Mouse (Mus musculus) common myeloid progenitor, adult 5-6 weeks (primary cell): Measurements from ENCODE around the gene Rgp1. TPM values are rescaled to one million over a fixed set of nuclear protein-coding genes. Genes with fewer than 3 reads are reported as not detected.

Source experiments
- ATAC-seq: replicated peaks from 2 replicates; pipeline ENCODE4 v1.8.0; 2016; ENCODE audit warnings: low read depth, mild to moderate bottlenecking, moderate TSS enrichment, inconsistent platforms; ENCODE audit not compliant: poor library complexity, severe bottlenecking
- total RNA-seq: library from RNA; stranded (forward); fragments of 200-1000, 187-1606 nt; gene quantifications from 2 replicates; pipeline ENCODE4 v1.2.3, GENCODE M21; 2017

The Rgp1 gene
- total RNA-seq, 1 experiment from 2014 or later, result 14.4 TPM

GRCm38 (mm10) chr4:43561997-43562768 is 16.3 kb upstream of the Rgp1 start, which contains the start of the genes Creb3 and Tln1:
TSS of gene Creb3 (plus strand) at chr4:43562332.
TSS of gene Tln1 (minus strand) at chr4:43562691.
- peak; percentile 70 for ATAC-seq

DNA sequence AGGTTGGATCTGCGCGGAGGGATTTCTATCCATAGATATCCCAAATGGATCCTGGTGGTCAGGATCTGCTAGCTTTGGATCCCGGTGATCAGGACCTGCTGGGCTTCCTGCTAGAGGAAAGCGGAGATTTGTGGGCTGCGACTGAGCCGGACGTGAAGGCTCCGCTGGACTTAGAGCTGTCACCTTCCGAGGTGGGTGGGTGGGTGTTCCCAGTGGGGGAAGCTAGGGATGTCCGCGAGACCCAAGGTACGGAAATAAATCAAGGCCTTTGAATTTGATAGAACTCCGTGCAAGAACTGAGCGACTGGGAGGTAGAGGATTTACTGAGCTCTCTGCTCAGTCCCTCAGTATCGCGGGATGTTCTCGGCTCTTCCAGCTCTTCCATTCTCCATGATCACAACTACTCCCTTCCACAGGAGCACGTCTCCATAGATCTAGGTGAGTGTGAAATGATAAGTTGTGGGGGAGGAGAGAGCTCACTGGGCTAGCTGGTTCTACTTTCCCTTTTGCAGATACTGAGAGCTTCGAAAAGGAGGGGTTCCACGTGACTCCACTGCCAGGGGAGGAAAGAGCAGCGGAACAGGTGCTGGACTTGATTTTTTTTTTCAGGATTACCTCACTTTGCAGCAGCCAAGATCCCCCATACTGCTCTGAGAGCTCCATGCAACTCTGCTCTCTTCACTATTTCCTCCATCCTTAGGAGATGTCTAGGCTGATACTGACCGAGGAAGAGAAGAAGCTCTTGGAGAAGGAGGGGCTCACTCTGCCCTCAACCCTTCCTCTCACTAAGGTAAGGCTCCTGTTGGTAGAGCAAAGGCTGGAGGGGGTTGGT is 15.5 kb upstream of the Rgp1 start:
- no peak for ATAC-seq

- ATAC-seq, result no peak
Measured at GRCm38 (mm10) chr4:43563601-43563875, 15.0 kb upstream of the Rgp1 start.

GRCm38 (mm10) chr4:43564231-43564630 is 14.3 kb upstream of the Rgp1 start:
- no peak for ATAC-seq

DNA sequence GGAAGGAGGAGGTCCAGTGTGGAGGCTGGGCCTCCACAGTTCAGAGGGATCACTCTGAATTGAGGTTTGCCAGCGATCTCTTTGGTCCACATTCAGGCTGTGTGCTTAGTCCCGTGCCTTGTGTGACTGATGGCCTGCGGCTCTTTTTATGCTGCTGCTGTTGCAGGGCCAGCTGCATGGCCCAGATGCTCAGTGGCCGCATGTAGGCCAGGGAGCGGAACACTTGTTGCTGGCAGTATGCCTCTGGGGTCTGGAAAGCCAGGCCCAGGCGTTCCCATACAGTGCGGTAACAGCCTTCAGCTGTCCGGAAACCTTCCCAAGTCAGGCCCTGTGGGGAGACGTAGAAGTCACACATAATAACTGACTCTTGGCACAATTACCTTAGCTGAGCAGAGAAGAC is 11.4 kb upstream of the Rgp1 start:
- ATAC-seq, result no peak

GRCm38 (mm10) chr4:43571395-43572045 is 7.0 kb upstream of the Rgp1 start:
- ATAC-seq, result no peak

- ATAC-seq, result no peak
Measured at GRCm38 (mm10) chr4:43573561-43573960, 5.0 kb upstream of the Rgp1 start.

GRCm38 (mm10) chr4:43575356-43575755 is 3.2 kb upstream of the Rgp1 start:
- no peak for ATAC-seq

GRCm38 (mm10) chr4:43577237-43577881 is 1.2 kb upstream of the Rgp1 start:
- ATAC-seq, result no peak

GRCm38 (mm10) chr4:43579256-43579655 is 741 bp downstream of the Rgp1 start:
- peak; percentile 6; the same call in 1 of the 2 replicates for ATAC-seq

GRCm38 (mm10) chr4:43579731-43580130 is 1.2 kb downstream of the Rgp1 start:
- no peak for ATAC-seq

DNA sequence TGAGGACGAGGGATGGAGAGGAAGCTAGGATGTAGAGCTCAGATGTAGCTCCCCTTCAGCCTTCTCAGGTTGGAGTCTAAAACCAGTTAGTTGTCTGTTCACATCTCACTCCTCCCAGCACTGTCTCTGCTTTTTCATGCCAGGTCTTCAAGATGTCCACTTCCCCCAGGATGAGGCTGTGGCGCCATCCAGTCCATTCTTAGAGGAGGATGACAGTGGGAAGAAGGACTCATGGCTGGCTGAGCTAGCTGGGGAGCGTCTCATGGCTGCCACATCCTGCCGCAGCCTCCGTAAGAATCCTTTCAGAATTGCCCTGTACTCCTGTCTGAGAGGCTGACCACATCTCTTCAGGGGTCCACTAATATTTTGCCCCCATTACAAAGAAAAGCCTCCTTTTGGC is 2.2 kb downstream of the Rgp1 start:
- no peak for ATAC-seq

- ATAC-seq, result no peak
Measured at GRCm38 (mm10) chr4:43581381-43581780, 2.9 kb downstream of the Rgp1 start.

- no peak for ATAC-seq
Measured at GRCm38 (mm10) chr4:43582241-43582640, 3.7 kb downstream of the Rgp1 start.

GRCm38 (mm10) chr4:43583421-43583820 is 4.9 kb downstream of the Rgp1 start:
- no peak for ATAC-seq

DNA sequence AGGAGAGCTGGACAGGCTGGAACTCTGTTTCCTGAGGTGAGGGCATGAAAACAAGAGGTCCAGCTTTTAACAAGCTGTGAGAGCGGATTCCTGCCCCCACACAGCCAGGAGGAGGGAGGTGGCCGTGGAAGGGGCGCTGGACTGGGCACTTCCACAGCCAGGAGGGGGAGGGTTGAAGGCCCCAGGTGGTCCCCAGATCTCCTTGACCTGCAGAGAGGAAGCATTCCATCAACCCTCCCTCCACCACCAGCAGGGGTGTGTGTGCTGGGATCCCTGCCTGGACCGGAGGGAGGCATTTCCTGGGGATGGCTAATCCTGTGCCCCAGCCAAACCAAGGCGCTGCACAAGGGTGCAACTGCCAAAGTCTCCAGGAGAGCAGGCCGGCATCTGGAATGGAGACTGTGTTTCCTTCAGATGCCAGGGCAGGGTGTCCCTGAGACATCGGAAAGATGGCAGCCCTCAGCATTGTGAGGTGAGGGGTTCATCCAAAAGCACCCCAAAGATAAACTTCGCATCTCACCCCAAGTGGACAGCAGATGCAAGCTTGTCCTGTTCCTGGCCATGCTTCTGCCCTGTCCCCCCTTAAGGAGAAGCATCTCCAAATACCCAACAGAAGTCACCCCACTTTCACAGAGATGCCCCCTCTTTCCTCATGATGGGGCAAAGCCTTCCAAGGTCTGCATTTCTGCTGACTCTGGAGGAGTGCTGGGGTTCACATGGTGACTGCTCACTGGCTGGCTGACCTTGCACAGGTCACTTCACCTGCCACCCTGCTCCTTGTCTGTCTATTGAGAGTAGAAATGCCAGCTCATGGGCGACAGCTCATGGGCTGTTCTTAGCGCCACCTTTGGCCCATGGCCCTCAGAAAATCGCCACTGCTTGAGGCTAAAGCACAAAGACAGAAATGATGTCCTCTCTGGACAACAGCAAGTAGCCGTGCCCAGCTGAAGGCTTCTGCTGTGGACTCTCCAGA is 6.2 kb downstream of the Rgp1 start, which contains the start of gene Msmp:
TSS of gene Msmp (minus strand) at position 51 of the 973 bp plus-strand sequence.
- no peak for ATAC-seq

DNA sequence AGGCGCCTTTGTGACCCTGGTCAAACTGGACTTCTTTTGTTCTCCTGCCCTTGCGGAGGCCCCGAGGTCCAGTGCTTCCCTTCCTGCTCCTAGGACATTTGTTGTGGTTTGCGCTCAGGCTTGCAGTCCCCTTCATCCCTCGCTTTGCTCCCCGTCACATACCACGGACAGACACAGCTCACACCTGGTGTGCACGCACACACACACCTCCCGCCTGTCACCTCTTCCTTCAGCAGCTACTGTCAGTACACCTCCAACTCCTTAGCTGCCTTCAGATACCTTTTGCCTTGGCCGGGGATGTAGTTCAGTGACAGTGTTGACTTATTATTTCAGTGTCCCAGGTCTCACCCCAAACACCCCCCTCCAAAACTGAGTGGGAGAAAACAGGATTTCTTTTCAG is 7.2 kb downstream of the Rgp1 start:
- no peak for ATAC-seq

DNA sequence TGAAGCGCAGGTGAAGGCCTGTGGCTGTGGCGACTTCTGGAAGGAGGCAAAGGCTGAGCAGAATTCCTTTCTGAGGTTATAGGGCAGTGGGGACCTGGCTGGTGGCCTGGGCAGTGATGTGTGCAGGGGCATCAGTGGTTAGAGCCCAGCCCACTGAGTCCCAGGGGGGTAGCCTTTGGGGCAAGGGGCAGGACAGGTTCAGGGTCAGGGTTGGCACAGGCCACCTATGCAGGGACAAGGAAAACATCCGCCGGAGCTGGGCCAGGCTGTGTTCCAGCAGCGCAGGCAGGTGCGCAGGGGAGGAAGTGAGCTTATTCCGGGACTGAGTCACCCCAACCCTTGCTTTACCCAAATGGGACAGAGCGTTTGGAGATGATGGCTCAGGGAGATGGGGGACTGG is 7.9 kb downstream of the Rgp1 start:
- ATAC-seq, result 0 out of 2 replicates have a peak, but pooled peaks have one; percentile 16

GRCm38 (mm10) chr4:43587681-43588080 is 9.2 kb downstream of the Rgp1 start:
- peak; percentile 44; the same call in 1 of the 2 replicates for ATAC-seq
